Mouse (Mus musculus): ENCODE data around the gene Trpc4ap.

GRCm38 (mm10) chr2:155590876-155591275 lies 101.3 kb downstream of the Trpc4ap start:
- no peak for TF ChIP-seq CTCF (IDR thresholded peaks at IDR 0.05; ENCODE audit: insufficient read depth, low read length)
- TF ChIP-seq POLR2A (IDR thresholded peaks at IDR 0.05; ENCODE audit: borderline replicate concordance, extremely low read depth, low read depth, low read length) = no peak
